Mouse (Mus musculus): Measurements from ENCODE around the gene Psma4. TPM values are rescaled to one million over a fixed set of nuclear protein-coding genes. Genes with fewer than 3 reads are reported as not detected.

Psma4 gene
- 288 and 294 TPM in 2 replicates for polyA plus RNA-seq (2016; fragmentation: Nextera tagmentation; extraction: Ambion mirVana)

DNA sequence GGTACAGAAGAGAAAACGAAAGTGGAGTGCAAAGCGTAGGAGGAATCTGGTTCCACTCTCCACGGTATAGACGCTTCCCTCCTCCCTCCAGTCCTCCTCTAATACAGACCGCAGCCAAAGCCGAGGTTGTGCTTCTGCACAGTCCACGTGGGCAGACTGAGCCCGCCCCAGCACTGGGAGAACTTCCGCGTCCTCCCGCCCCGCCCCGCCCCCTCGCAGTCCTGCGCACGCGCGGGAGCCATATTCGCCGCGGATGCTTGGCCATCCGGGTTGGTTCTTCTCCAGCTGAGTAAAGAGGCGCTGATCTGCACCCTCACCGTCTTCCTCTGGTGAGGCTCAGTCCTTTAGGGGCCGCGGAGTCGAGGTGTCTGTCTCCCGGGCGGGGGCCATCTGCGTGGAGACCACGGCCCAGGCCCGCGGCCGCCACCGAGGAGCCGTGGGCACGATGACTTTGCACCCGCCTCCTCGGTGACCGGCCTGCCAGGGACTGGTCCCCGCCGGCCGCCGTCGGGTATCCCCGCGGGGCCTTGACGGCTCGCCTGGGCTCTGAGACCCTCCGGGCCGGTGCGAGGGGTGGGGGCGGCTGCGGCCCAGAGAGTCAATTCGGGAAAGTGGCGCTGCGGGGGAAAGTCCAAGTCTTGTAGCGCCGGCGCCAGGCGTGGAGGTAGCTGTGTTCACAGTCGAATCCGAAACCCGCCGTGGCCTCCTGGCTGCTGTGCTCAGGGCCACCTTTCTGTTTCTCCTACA, at the start of gene Psma4, which contains the start of gene AY074887:
Gene Psma4, plus strand, starts transcription at position 216 of the 747 bp plus-strand sequence.
Gene AY074887, minus strand, starts transcription at position 424 of the 747 bp plus-strand sequence.
- Histone ChIP-seq H3K27ac (peak within 1 kb of the TSS; percentile 95), H3K4me3 (replicated peaks) (peak within 1 kb of the TSS; percentile 88), H3K36me3 (replicated peaks) (peaks cover 30% of the 10 kb centered on the region), H3K4me1 (peaks cover 22% of the 10 kb centered on the region), H3K9me3 (no peaks in the 10 kb centered on the region), H3K4me2 (peak within 1 kb of the TSS; percentile 71), H3K27me3 (no peaks in the 10 kb centered on the region), H3K9ac (peak within 1 kb of the TSS; percentile 91)
- ATAC-seq (ENCODE audit: low FRiP score): peak; percentile 100
- WGBS: 1% methylated on average over 64 of the region's 65 CpGs

DNA sequence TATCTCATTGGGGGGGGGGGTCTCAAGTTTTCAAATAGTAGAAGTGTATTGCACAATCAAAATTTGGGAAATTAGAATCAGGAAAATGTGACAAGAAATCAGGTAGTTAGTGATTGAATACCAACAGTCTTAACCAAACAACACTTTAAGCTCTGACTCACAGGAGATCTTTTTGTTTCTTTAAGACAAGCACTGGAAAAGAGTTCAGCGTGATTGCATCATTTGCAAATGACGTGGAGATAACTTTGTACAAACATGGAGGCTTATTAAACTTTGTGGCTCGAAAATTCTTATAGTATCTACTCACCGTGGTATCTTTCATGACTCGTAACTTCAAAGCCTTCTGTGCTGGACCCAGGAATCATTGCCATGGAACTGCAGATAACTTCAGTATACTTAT, 41.1 kb upstream of the Psma4 start:
- H3K4me3 ChIP-seq (replicated peaks): no peak overlapping the region
- no peaks in the 10 kb centered on the region for H3K9me3 ChIP-seq
- H3K27ac ChIP-seq: no peak overlapping the region
- no peaks in the 10 kb centered on the region for H3K4me1 ChIP-seq
- peaks cover 56% of the 10 kb centered on the region for H3K36me3 ChIP-seq (replicated peaks)
- H3K27me3 ChIP-seq: no peaks in the 10 kb centered on the region
- 94% methylated on average over 5 of the region's 5 CpGs for WGBS
- no peak overlapping the region for H3K4me2 ChIP-seq
- no peak overlapping the region for H3K9ac ChIP-seq
- no peak for ATAC-seq (ENCODE audit: low FRiP score)

DNA sequence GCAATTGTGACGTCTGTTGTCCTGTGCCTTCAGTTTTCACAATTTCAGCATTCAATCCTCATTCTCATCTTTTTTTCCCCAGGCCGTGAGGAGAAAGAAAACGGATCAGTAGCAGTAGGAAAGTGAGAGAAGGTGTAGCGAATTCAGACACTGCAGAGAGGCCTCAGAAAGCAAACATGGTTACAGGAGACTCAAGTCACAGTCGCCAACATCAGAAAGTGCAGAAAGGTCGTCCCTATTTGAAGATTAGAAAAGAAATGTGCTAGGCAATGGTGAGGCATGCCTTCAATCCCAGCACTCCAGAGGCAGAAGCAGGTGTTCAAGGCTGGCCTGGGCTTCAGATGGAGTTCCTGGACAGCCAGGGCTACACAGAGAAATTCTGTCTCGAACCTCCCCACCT, 35.0 kb upstream of the Psma4 start:
- H3K27me3 ChIP-seq: no peaks in the 10 kb centered on the region
- ATAC-seq (ENCODE audit: low FRiP score): no peak
- peaks cover 9% of the 10 kb centered on the region for H3K4me1 ChIP-seq
- no peak overlapping the region for H3K4me2 ChIP-seq
- no peaks in the 10 kb centered on the region for H3K9me3 ChIP-seq
- H3K9ac ChIP-seq: no peak overlapping the region
- no peak overlapping the region for H3K4me3 ChIP-seq (replicated peaks)
- peaks cover 11% of the 10 kb centered on the region for H3K36me3 ChIP-seq (replicated peaks)
- H3K27ac ChIP-seq: no peak overlapping the region
- WGBS: 70% methylated on average over 7 of the region's 7 CpGs

DNA sequence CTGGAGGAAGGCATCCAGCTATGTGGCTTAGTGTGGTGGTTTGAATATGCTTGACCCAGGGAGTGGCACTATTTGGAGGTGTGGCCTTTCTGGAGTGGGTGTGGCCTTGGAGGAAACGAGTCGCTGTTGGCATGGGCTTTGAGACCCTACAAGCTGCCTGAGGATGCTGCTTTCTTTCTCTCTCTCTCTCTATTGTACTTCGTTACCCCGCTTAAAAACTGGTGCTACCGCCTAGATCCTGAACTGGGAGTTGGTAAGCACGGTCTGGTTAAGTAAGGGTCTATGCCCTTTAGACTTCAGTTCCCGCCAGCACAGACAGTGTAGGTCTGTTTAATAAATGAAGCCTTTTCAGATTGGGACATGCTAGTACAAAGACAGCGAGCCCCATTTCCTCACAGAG, 34.2 kb upstream of the Psma4 start:
- 75% methylated on average over 8 of the region's 8 CpGs for WGBS
- H3K4me2 ChIP-seq: peak overlapping the region; percentile 92

GRCm38 (mm10) chr9:54917010-54917677, 33.4 kb upstream of the Psma4 start, which contains the start of gene Hykk:
Gene Hykk (plus strand): TSS chr9:54917283.
- Histone ChIP-seq H3K4me3 (replicated peaks) (peak within 1 kb of the TSS; percentile 69), H3K9ac (peak within 1 kb of the TSS; percentile 71), H3K4me2 (peak within 1 kb of the TSS; percentile 92), H3K27ac (0 out of 2 replicates have a peak within 1 kb of the TSS, but pooled peaks have one; percentile 50), H3K4me1 (peaks cover 9% of the 10 kb centered on the region), H3K27me3 (no peaks in the 10 kb centered on the region), H3K36me3 (replicated peaks) (no peaks in the 10 kb centered on the region), H3K9me3 (no peaks in the 10 kb centered on the region)
- ATAC-seq (ENCODE audit: low FRiP score): peak; percentile 99
- under 1% methylated on average over 34 of the region's 34 CpGs for WGBS

More for the DNA sequence above, 34.2 kb upstream of the Psma4 start:
- Histone ChIP-seq H3K36me3 (replicated peaks) (peaks cover 6% of the 10 kb centered on the region; the same call in 1 of the 2 replicates), H3K9me3 (no peaks in the 10 kb centered on the region), H3K4me3 (replicated peaks) (peak overlapping the region; percentile 69; the same call in 1 of the 2 replicates), H3K27ac (no peak overlapping the region), H3K27me3 (no peaks in the 10 kb centered on the region), H3K4me1 (peaks cover 9% of the 10 kb centered on the region), H3K9ac (no peak overlapping the region)
- peak; percentile 4 for ATAC-seq (ENCODE audit: low FRiP score)

DNA sequence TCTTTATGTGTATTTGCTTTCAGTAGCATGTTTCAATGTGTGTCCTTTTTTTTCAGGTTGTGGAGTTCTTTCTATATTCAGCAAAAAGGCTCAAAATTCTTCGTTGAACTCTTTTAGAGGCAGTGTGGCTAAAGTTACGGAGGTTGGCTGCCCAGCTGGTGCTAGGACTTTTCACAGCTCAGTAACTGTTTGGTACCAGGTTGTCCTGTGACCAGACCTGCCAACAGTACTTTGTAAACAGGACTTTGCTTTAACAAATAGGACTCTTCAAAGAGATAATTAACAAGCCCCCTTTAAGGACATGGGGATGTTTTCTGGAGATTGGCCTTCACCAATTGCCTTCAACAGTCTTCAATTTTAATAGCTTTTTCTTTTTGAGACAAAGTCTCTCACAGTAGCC, 32.4 kb upstream of the Psma4 start:
- Histone ChIP-seq H3K36me3 (replicated peaks) (peaks cover 6% of the 10 kb centered on the region; the same call in 1 of the 2 replicates), H3K4me2 (no peak overlapping the region), H3K9me3 (no peaks in the 10 kb centered on the region), H3K4me1 (peaks cover 9% of the 10 kb centered on the region), H3K9ac (no peak overlapping the region), H3K27me3 (no peaks in the 10 kb centered on the region), H3K4me3 (replicated peaks) (no peak overlapping the region), H3K27ac (no peak overlapping the region)
- 74% methylated on average over 2 of the region's 2 CpGs for WGBS
- no peak for ATAC-seq (ENCODE audit: low FRiP score)

- ATAC-seq (ENCODE audit: low FRiP score): no peak
- Histone ChIP-seq H3K9me3 (no peaks in the 10 kb centered on the region), H3K9ac (no peak overlapping the region), H3K36me3 (replicated peaks) (peaks cover 6% of the 10 kb centered on the region; the same call in 1 of the 2 replicates), H3K27ac (no peak overlapping the region), H3K4me2 (no peak overlapping the region), H3K27me3 (no peaks in the 10 kb centered on the region), H3K4me1 (peaks cover 9% of the 10 kb centered on the region), H3K4me3 (replicated peaks) (no peak overlapping the region)
- 97% methylated on average over 5 of the region's 5 CpGs for WGBS
Observed at GRCm38 (mm10) chr9:54918781-54919180, 31.8 kb upstream of the Psma4 start.

- H3K9ac ChIP-seq: no peak overlapping the region
- 49% methylated on average over 4 of the region's 4 CpGs for WGBS
Observed at GRCm38 (mm10) chr9:54919946-54920345, 30.6 kb upstream of the Psma4 start.

DNA sequence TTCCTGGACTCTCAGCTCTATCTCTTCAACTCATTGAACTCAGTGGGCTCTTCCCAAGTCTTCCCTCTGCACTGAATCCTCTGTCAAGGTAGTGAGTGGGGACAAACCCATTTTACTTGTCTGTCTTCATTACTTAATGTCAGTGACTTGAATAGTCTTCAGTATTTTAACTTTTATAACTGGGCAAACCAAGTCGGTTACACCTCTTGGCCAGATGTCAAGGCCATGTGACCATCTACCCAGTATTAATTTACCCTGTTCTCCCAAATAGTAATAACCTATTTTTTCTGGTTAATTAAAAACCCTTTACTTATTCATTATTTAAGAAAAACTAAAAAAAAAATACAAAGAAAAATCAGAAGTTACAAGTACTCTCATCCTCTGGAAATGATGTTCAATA, 19.8 kb upstream of the Psma4 start:
- Histone ChIP-seq H3K4me3 (replicated peaks) (no peak overlapping the region), H3K27ac (no peak overlapping the region), H3K9ac (no peak overlapping the region), H3K4me1 (no peaks in the 10 kb centered on the region), H3K27me3 (no peaks in the 10 kb centered on the region), H3K36me3 (replicated peaks) (no peaks in the 10 kb centered on the region), H3K9me3 (no peaks in the 10 kb centered on the region), H3K4me2 (no peak overlapping the region)
- ATAC-seq (ENCODE audit: low FRiP score): no peak
- WGBS: 95% methylated on average over 1 of the region's 1 CpGs

More at GRCm38 (mm10) chr9:54919946-54920345, 30.6 kb upstream of the Psma4 start:
- Histone ChIP-seq H3K27ac (no peak overlapping the region), H3K27me3 (no peaks in the 10 kb centered on the region), H3K4me3 (replicated peaks) (no peak overlapping the region), H3K4me2 (no peak overlapping the region), H3K4me1 (peaks cover 9% of the 10 kb centered on the region), H3K36me3 (replicated peaks) (peaks cover 6% of the 10 kb centered on the region; the same call in 1 of the 2 replicates), H3K9me3 (no peaks in the 10 kb centered on the region)
- no peak for ATAC-seq (ENCODE audit: low FRiP score)

- Histone ChIP-seq H3K27me3 (no peaks in the 10 kb centered on the region), H3K9ac (no peak overlapping the region), H3K4me1 (no peaks in the 10 kb centered on the region), H3K27ac (no peak overlapping the region), H3K4me2 (no peak overlapping the region), H3K4me3 (replicated peaks) (no peak overlapping the region), H3K36me3 (replicated peaks) (no peaks in the 10 kb centered on the region), H3K9me3 (no peaks in the 10 kb centered on the region)
- ATAC-seq (ENCODE audit: low FRiP score): no peak
- 0% methylated on average over 1 of the region's 1 CpGs for WGBS
Observed at GRCm38 (mm10) chr9:54931765-54932164, 18.8 kb upstream of the Psma4 start.

- Histone ChIP-seq H3K27me3 (no peaks in the 10 kb centered on the region), H3K27ac (no peak overlapping the region), H3K4me3 (replicated peaks) (no peak overlapping the region), H3K9ac (no peak overlapping the region), H3K9me3 (no peaks in the 10 kb centered on the region), H3K4me2 (no peak overlapping the region), H3K4me1 (no peaks in the 10 kb centered on the region), H3K36me3 (replicated peaks) (no peaks in the 10 kb centered on the region)
- 78% methylated on average over 2 of the region's 2 CpGs for WGBS
- ATAC-seq (ENCODE audit: low FRiP score): no peak
Observed at GRCm38 (mm10) chr9:54932379-54932778, 18.2 kb upstream of the Psma4 start.

- Histone ChIP-seq H3K27ac (no peak overlapping the region), H3K9me3 (no peaks in the 10 kb centered on the region), H3K4me2 (no peak overlapping the region), H3K36me3 (replicated peaks) (no peaks in the 10 kb centered on the region), H3K9ac (no peak overlapping the region), H3K4me1 (no peaks in the 10 kb centered on the region), H3K27me3 (no peaks in the 10 kb centered on the region), H3K4me3 (replicated peaks) (no peak overlapping the region)
- ATAC-seq (ENCODE audit: low FRiP score): no peak
- 91% methylated on average over 4 of the region's 4 CpGs for WGBS
Observed at GRCm38 (mm10) chr9:54942071-54942470, 8.5 kb upstream of the Psma4 start.

Data from forebrain, embryonic 12.5 days (tissue).